ENCODE assay signal across 8 mouse cellular contexts in the genomic region with DNA sequence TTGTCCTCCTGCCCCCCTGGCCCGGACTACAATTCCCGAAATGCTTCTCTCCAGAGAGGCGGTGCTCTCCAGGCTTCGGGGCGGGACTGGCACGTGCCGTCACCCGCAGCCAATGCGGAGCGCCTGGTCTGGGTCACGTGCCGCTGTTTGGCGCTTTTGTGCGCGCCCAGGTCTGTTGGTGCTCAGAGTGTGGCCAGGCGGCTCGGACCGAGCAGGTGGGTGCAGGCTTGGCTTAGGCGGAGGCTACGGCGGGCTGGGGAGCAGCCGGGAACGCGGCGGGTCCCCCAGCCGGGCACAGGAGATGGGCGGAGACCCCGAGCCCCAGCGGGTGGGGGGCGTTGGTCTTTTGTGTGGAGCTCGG. TPM values are rescaled to one million over a fixed set of nuclear protein-coding genes. Genes with fewer than 3 reads are reported as not detected.
A peak's percentile ranks its signal among the peaks of the same experiment; 100 is the strongest.
DNase-seq lines count a peak whose midpoint lies in the region; ATAC-seq lines count a peak whose summit lies in the region.

Stmn1 (plus strand) TSS at position 106 of the 361 bp plus-strand sequence.

- ATAC-seq in erythroid progenitor cell, adult 5-6 weeks (replicated peaks; ENCODE audit: low FRiP score, poor library complexity, severe bottlenecking) = peak; percentile 90
- ATAC-seq in heart, embryonic 14.5 days (ENCODE audit: insufficient number of reproducible peaks, insufficient read depth, low FRiP score, low read depth) = peak; percentile 96
- ATAC-seq in liver, embryonic 13.5 days (ENCODE audit: low read depth) = peak; percentile 93
- ATAC-seq in stomach, embryonic 16.5 days (ENCODE audit: insufficient read depth, low FRiP score) = peak; percentile 96

- H3K4me1 ChIP-seq in heart, embryonic 14.5 days (ENCODE audit: control insufficient read depth in 2 of 2, insufficient read depth in 2 of 2, low read length in 2 of 2) = peaks cover 3 to 8% of the 10 kb centered on the region in 2 experiments; a peak in 3 of 4 replicates
- peaks cover 59% of the 10 kb centered on the region for H3K4me1 ChIP-seq in liver, embryonic 13.5 days (replicated peaks)
- peaks cover 5% of the 10 kb centered on the region for H3K4me1 ChIP-seq in stomach, embryonic 16.5 days (ENCODE audit: control insufficient read depth, insufficient read depth, low read length)

- no peaks in the 10 kb centered on the region for H3K27me3 ChIP-seq in heart, embryonic 14.5 days (ENCODE audit: control insufficient read depth, insufficient read depth, low read length)
- no peaks in the 10 kb centered on the region for H3K27me3 ChIP-seq in liver, embryonic 13.5 days
- H3K27me3 ChIP-seq in stomach, embryonic 16.5 days (ENCODE audit: control insufficient read depth, insufficient read depth, low read length) = no peaks in the 10 kb centered on the region

- H3K9me3 ChIP-seq in heart, embryonic 14.5 days (ENCODE audit: control insufficient read depth, low read length) = peaks cover 4% of the 10 kb centered on the region; the same call in 1 of the 2 replicates
- H3K9me3 ChIP-seq in liver, embryonic 13.5 days (replicated peaks) = no peaks in the 10 kb centered on the region
- H3K9me3 ChIP-seq in stomach, embryonic 16.5 days (replicated peaks; ENCODE audit: control insufficient read depth, low read length) = no peaks in the 10 kb centered on the region

- 0% methylated on average over 31 of the region's 31 CpGs for WGBS in heart, embryonic 14.5 days
- under 1% methylated on average over 31 of the region's 31 CpGs for WGBS in liver, embryonic 13.5 days (ENCODE audit: insufficient replicate concordance)
- under 1% methylated on average over 29 of the region's 31 CpGs for WGBS in stomach, embryonic 16.5 days

- peak; percentile 92 for DNase-seq in CD4-positive helper T cell, adult 2 months (ENCODE audit: low read depth, low spot score)
- peak; percentile 96 for DNase-seq in brain, embryonic 18.5 days (ENCODE audit: low read depth, low spot score)
- DNase-seq in kidney, postnatal 14 days = peak; percentile 97
- DNase-seq in liver, embryonic 13.5 days = peak; percentile 93
- peak; percentile 97 for DNase-seq in neural tube, embryonic 10.5 days (ENCODE audit: extremely low spot score, low spot score)

- H3K4me3 ChIP-seq in heart, embryonic 14.5 days (ENCODE audit: control insufficient read depth in 1 of 2, insufficient read depth in 1 of 2, low read depth in 1 of 2, low read length in 2 of 2) = peak within 1 kb of the TSS; percentile 91 to 98
- peak within 1 kb of the TSS; percentile 94 for H3K4me3 ChIP-seq in liver, embryonic 13.5 days (replicated peaks)
- H3K4me3 ChIP-seq in stomach, embryonic 16.5 days (replicated peaks; ENCODE audit: low read length) = peak within 1 kb of the TSS; percentile 94

- peak within 1 kb of the TSS; percentile 99 for H3K4me2 ChIP-seq in heart, embryonic 14.5 days (ENCODE audit: low read length)
- H3K4me2 ChIP-seq in liver, embryonic 13.5 days = peak within 1 kb of the TSS; percentile 95
- H3K4me2 ChIP-seq in stomach, embryonic 16.5 days (ENCODE audit: low read depth, low read length) = peak within 1 kb of the TSS; percentile 98

- H3K9ac ChIP-seq in heart, embryonic 14.5 days (ENCODE audit: low read length) = peak within 1 kb of the TSS; percentile 82
- H3K9ac ChIP-seq in liver, embryonic 13.5 days = peak within 1 kb of the TSS; percentile 95
- H3K9ac ChIP-seq in stomach, embryonic 16.5 days (ENCODE audit: low read length) = peak within 1 kb of the TSS; percentile 92

- H3K36me3 ChIP-seq in heart, embryonic 14.5 days (ENCODE audit: control insufficient read depth, insufficient read depth, low read length) = peaks cover 27% of the 10 kb centered on the region
- peaks cover 32% of the 10 kb centered on the region for H3K36me3 ChIP-seq in liver, embryonic 13.5 days
- H3K36me3 ChIP-seq in stomach, embryonic 16.5 days (ENCODE audit: control insufficient read depth, insufficient read depth, low read length) = peaks cover 12% of the 10 kb centered on the region

- peak within 1 kb of the TSS; percentile 88 to 91 for H3K27ac ChIP-seq in heart, embryonic 14.5 days (replicated peaks in 1 of 2; ENCODE audit: control insufficient read depth in 1 of 2, insufficient read depth in 1 of 2, low read depth in 2 of 2, low read length in 2 of 2)
- H3K27ac ChIP-seq in liver, embryonic 13.5 days = peak within 1 kb of the TSS; percentile 95
- H3K27ac ChIP-seq in stomach, embryonic 16.5 days (ENCODE audit: low read length) = peak within 1 kb of the TSS; percentile 93

RNA-seq across cellular contexts. Expression of gene Stmn1, which starts in this region (rescaled TPM):
- total RNA-seq in erythroid progenitor cell, adult 5-6 weeks (2015; ENCODE audit: low replicate concordance) = 429 and 552 TPM in 2 replicates
- total RNA-seq in erythroid progenitor cell, adult 5-6 weeks (2017; ENCODE audit: low replicate concordance) = 378 and 383 TPM in 2 replicates
- 933 and 977 TPM in 2 replicates for polyA plus RNA-seq in heart, embryonic 14.5 days (2014; fragmentation: Nextera tagmentation; extraction: Ambion mirVana)
- 514 and 581 TPM in 2 replicates for polyA plus RNA-seq in liver, embryonic 13.5 days (2015; fragmentation: Nextera tagmentation; extraction: Ambion mirVana)
- polyA plus RNA-seq in stomach, embryonic 16.5 days (2015; fragmentation: Nextera tagmentation; extraction: Ambion mirVana) = 1,080 and 1,153 TPM in 2 replicates

Comparison
In these comparisons a context has a peak if more than half of its experiments do, and no peak if none do; other contexts are left out.
1. Peak in every context shown above with its lines: DNase-seq, ATAC-seq, H3K4me3 ChIP-seq and H3K27ac ChIP-seq.